Mouse (Mus musculus) megakaryocyte, embryonic 14.5 days (primary cell): Measurements from ENCODE around the gene Lurap1l.

Experiments
- FLI1 ChIP-seq: IDR thresholded peaks from 2 replicates; pipeline ENCODE4 v1.6.1; 2012; ENCODE audit warnings: low read length, inconsistent platforms, mixed read lengths
- GATA1 ChIP-seq: IDR thresholded peaks from 3 replicates; pipeline ENCODE4 v1.6.1; 2012; ENCODE audit warnings: mixed read lengths, low read length, inconsistent platforms, borderline replicate concordance

GRCm38 (mm10) chr4:80973896-80974295 lies 63.5 kb downstream of the Lurap1l start:
- TF ChIP-seq FLI1 (no peak), GATA1 (no peak)
